Mouse (Mus musculus): ENCODE data around the gene Egfl8. TPM values are rescaled to one million over a fixed set of nuclear protein-coding genes. Genes with fewer than 3 reads are reported as not detected.

Gene Egfl8
- polyA plus RNA-seq, 1 experiment from 2014 or later = 8.8 TPM

DNA sequence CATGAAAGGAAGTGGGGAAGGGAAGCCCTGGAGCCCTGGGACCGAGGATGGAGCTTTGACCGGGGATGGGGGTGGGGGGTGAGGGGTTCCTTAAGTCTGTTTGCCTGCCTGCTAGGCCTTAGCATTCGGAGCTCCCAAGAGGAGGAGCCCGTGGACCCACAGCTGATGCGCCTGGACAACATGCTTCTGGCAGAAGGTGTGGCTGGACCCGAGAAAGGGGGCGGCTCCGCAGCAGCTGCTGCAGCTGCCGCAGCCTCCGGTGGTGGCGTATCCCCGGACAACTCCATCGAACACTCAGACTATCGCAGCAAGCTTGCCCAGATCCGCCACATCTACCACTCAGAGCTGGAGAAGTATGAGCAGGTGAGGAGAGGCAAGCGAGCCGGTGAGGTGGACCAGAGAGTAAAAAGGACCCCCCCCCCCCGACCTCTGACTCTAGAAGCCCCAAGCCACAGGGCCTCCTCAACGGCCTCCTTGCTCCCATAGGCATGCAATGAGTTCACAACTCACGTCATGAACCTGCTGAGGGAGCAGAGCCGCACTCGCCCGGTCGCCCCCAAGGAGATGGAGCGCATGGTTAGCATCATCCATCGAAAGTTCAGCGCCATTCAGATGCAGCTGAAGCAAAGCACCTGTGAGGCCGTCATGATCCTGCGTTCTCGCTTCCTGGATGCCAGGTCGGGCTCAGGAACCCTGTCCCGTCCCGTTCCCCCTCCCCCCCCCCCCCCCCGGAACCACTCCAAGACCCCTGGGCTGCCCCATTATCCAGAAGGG, 21.8 kb downstream of the Egfl8 start:
- no peaks in the 10 kb centered on the region for H3K27me3 ChIP-seq (ENCODE audit: control insufficient read depth, insufficient read depth, low read length)
- peak overlapping the region; percentile 72 for H3K4me3 ChIP-seq (replicated peaks; ENCODE audit: low read length)
- no peaks in the 10 kb centered on the region for H3K9me3 ChIP-seq (ENCODE audit: control insufficient read depth, low read length)
- H3K9ac ChIP-seq = peak overlapping the region; percentile 91
- peak overlapping the region; percentile 97 for H3K4me2 ChIP-seq (replicated peaks)
- ATAC-seq (ENCODE audit: low FRiP score) (peak; percentile 3; the same call in 1 of the 2 replicates), DNase-seq (ENCODE audit: low spot score) (no peak)
- peaks cover 18% of the 10 kb centered on the region for H3K36me3 ChIP-seq (replicated peaks; ENCODE audit: control insufficient read depth, insufficient read depth)
- H3K27ac ChIP-seq = peak overlapping the region; percentile 95; the same call in 1 of the 2 replicates
- peaks cover 46% of the 10 kb centered on the region for H3K4me1 ChIP-seq (replicated peaks; ENCODE audit: control insufficient read depth, insufficient read depth, low read length)
- 40% methylated on average over 31 of the region's 34 CpGs for WGBS

- Histone ChIP-seq H3K4me1 (replicated peaks; ENCODE audit: control insufficient read depth, insufficient read depth, low read length) (peaks cover 53% of the 10 kb centered on the region), H3K9ac (peak overlapping the region; percentile 91), H3K4me2 (replicated peaks) (peak overlapping the region; percentile 97), H3K4me3 (replicated peaks; ENCODE audit: low read length) (peak overlapping the region; percentile 72), H3K27ac (peak overlapping the region; percentile 95), H3K9me3 (ENCODE audit: control insufficient read depth, low read length) (no peaks in the 10 kb centered on the region), H3K27me3 (ENCODE audit: control insufficient read depth, insufficient read depth, low read length) (no peaks in the 10 kb centered on the region), H3K36me3 (replicated peaks; ENCODE audit: control insufficient read depth, insufficient read depth) (peaks cover 18% of the 10 kb centered on the region)
- ATAC-seq (ENCODE audit: low FRiP score) (no peak), DNase-seq (ENCODE audit: low spot score) (no peak)
- WGBS = under 1% methylated on average over 31 of the region's 32 CpGs
Measured at GRCm38 (mm10) chr17:34592581-34593549, 22.9 kb downstream of the Egfl8 start.

GRCm38 (mm10) chr17:34591994-34592375, 23.8 kb downstream of the Egfl8 start:
- H3K27ac ChIP-seq = peak overlapping the region; percentile 95
- DNase-seq (ENCODE audit: low spot score) (peak; percentile 82), ATAC-seq (ENCODE audit: low FRiP score) (peak; percentile 46)
- peaks cover 55% of the 10 kb centered on the region for H3K4me1 ChIP-seq (replicated peaks; ENCODE audit: control insufficient read depth, insufficient read depth, low read length)
- no peaks in the 10 kb centered on the region for H3K27me3 ChIP-seq (ENCODE audit: control insufficient read depth, insufficient read depth, low read length)
- 0% methylated on average over 30 of the region's 35 CpGs for WGBS
- peak overlapping the region; percentile 91 for H3K9ac ChIP-seq
- no peaks in the 10 kb centered on the region for H3K9me3 ChIP-seq (ENCODE audit: control insufficient read depth, low read length)
- peak overlapping the region; percentile 97 for H3K4me2 ChIP-seq (replicated peaks)
- H3K36me3 ChIP-seq (replicated peaks; ENCODE audit: control insufficient read depth, insufficient read depth) = peaks cover 18% of the 10 kb centered on the region
- peak overlapping the region; percentile 72 for H3K4me3 ChIP-seq (replicated peaks; ENCODE audit: low read length)

GRCm38 (mm10) chr17:34591029-34591993, 24.5 kb downstream of the Egfl8 start, which contains the start of gene Pbx2:
Gene Pbx2 (plus strand): TSS chr17:34591266.
- no peak for DNase-seq (ENCODE audit: low spot score)
- H3K36me3 ChIP-seq (replicated peaks; ENCODE audit: control insufficient read depth, insufficient read depth) = peaks cover 18% of the 10 kb centered on the region
- peaks cover 57% of the 10 kb centered on the region for H3K4me1 ChIP-seq (replicated peaks; ENCODE audit: control insufficient read depth, insufficient read depth, low read length)
- peak within 1 kb of the TSS; percentile 91 for H3K9ac ChIP-seq
- peak within 1 kb of the TSS; percentile 72 for H3K4me3 ChIP-seq (replicated peaks; ENCODE audit: low read length)
- no peaks in the 10 kb centered on the region for H3K27me3 ChIP-seq (ENCODE audit: control insufficient read depth, insufficient read depth, low read length)
- no peaks in the 10 kb centered on the region for H3K9me3 ChIP-seq (ENCODE audit: control insufficient read depth, low read length)
- peak within 1 kb of the TSS; percentile 97 for H3K4me2 ChIP-seq (replicated peaks)
- H3K27ac ChIP-seq = peak within 1 kb of the TSS; percentile 95
- WGBS = 2% methylated on average over 19 of the region's 21 CpGs
- peak; percentile 0; the same call in 1 of the 2 replicates for ATAC-seq (ENCODE audit: low FRiP score)

DNA sequence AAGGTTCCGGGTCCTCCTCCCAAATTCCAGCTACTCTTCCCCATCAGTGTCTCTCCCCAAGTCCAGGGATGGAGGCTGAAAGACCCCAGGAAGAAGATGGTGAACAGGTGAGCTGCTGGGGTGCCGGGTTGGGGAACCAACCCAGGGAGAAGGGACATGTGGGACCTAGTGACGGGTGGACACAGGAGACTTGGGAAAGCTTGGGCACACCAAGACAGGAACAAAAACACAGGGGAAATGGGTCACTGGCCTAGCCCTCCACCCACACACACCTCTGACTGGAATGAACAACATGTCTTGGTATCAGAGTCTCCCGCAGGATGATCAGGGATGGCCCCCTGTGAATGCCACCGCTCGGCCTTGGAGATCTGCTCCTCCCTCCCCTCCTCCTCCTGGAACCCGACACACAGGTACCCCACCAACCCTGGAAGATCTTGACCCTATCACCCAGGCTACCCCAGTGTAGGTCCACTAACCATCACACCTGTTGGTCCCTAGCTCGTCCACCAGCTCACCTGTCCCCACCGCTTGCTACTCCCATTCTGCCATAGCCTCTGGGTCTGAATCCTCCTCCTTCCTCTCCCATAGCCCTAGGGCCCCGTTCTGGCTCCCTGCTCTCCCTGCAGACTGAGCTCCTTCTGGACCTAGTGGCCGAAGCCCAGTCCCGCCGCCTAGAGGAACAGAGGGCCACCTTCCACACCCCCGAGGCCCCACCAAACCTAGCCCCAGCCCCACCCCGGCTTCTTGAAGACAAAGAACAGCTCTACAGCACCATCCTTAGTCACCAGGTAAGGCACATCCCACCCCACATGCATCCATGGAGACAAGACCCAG, 25.4 kb downstream of the Egfl8 start:
- no peak for DNase-seq (ENCODE audit: low spot score)
- Histone ChIP-seq H3K4me1 (replicated peaks; ENCODE audit: control insufficient read depth, insufficient read depth, low read length) (peaks cover 63% of the 10 kb centered on the region), H3K9ac (no peak overlapping the region; the same call in 1 of the 2 replicates), H3K9me3 (ENCODE audit: control insufficient read depth, low read length) (no peaks in the 10 kb centered on the region), H3K27ac (peak overlapping the region; percentile 95; the same call in 1 of the 2 replicates), H3K4me2 (replicated peaks) (peak overlapping the region; percentile 97; the same call in 1 of the 2 replicates), H3K36me3 (replicated peaks; ENCODE audit: control insufficient read depth, insufficient read depth) (peaks cover 10% of the 10 kb centered on the region), H3K4me3 (replicated peaks; ENCODE audit: low read length) (no peak overlapping the region), H3K27me3 (ENCODE audit: control insufficient read depth, insufficient read depth, low read length) (no peaks in the 10 kb centered on the region)
- 63% methylated on average over 14 of the region's 15 CpGs for WGBS
- no peak for ATAC-seq (ENCODE audit: low FRiP score)

- Histone ChIP-seq H3K36me3 (replicated peaks; ENCODE audit: control insufficient read depth, insufficient read depth) (peaks cover 3% of the 10 kb centered on the region), H3K9ac (no peak within 1 kb of the TSS), H3K27me3 (ENCODE audit: control insufficient read depth, insufficient read depth, low read length) (no peaks in the 10 kb centered on the region), H3K4me1 (replicated peaks; ENCODE audit: control insufficient read depth, insufficient read depth, low read length) (peaks cover 60% of the 10 kb centered on the region), H3K4me3 (replicated peaks; ENCODE audit: low read length) (no peak within 1 kb of the TSS), H3K27ac (no peak within 1 kb of the TSS; the same call in 1 of the 2 replicates), H3K4me2 (replicated peaks) (peak within 1 kb of the TSS; percentile 98; the same call in 1 of the 2 replicates), H3K9me3 (ENCODE audit: control insufficient read depth, low read length) (no peaks in the 10 kb centered on the region)
- no peak for ATAC-seq (ENCODE audit: low FRiP score)
- 27% methylated on average over 7 of the region's 7 CpGs for WGBS
- DNase-seq (ENCODE audit: low spot score) = no peak
Measured at GRCm38 (mm10) chr17:34589681-34590101, 26.1 kb downstream of the Egfl8 start, which contains the start of gene Gpsm3. Gene Gpsm3 (plus strand): TSS chr17:34589806.

DNA sequence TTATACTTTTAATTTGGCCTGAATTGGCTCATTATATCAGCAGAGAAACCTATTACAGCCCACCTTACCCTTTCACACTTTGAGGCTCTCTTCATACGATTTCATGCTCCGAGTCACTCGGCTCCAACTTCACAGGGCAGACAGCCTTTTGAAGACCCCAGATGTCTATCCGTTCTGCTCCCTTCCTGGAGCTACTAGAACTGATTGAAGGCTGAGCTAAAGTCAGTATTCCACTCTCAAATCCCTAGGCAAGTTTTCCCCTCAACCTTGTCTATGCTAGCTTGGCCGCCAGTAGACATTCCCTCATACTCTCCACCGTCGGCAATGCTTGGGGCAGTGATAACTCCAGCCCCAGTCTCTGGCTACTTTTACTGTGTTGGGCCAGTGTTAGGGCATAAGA, 26.6 kb downstream of the Egfl8 start:
- H3K9ac ChIP-seq = no peak overlapping the region
- no peak for ATAC-seq (ENCODE audit: low FRiP score)
- 0 out of 2 replicates have a peak overlapping the region, but pooled peaks have one; percentile 11 for H3K4me2 ChIP-seq (replicated peaks)
- H3K36me3 ChIP-seq (replicated peaks; ENCODE audit: control insufficient read depth, insufficient read depth) = no peaks in the 10 kb centered on the region
- H3K27me3 ChIP-seq (ENCODE audit: control insufficient read depth, insufficient read depth, low read length) = no peaks in the 10 kb centered on the region
- no peak overlapping the region for H3K4me3 ChIP-seq (replicated peaks; ENCODE audit: low read length)
- DNase-seq (ENCODE audit: low spot score) = no peak
- H3K9me3 ChIP-seq (ENCODE audit: control insufficient read depth, low read length) = no peaks in the 10 kb centered on the region
- H3K27ac ChIP-seq = no peak overlapping the region
- WGBS = 56% methylated on average over 7 of the region's 7 CpGs
- peaks cover 55% of the 10 kb centered on the region for H3K4me1 ChIP-seq (replicated peaks; ENCODE audit: control insufficient read depth, insufficient read depth, low read length)

GRCm38 (mm10) chr17:34588767-34589166, 27.0 kb downstream of the Egfl8 start:
- Histone ChIP-seq H3K4me3 (replicated peaks; ENCODE audit: low read length) (no peak overlapping the region), H3K27me3 (ENCODE audit: control insufficient read depth, insufficient read depth, low read length) (no peaks in the 10 kb centered on the region), H3K4me1 (replicated peaks; ENCODE audit: control insufficient read depth, insufficient read depth, low read length) (peaks cover 51% of the 10 kb centered on the region), H3K4me2 (replicated peaks) (0 out of 2 replicates have a peak overlapping the region, but pooled peaks have one; percentile 98), H3K36me3 (replicated peaks; ENCODE audit: control insufficient read depth, insufficient read depth) (no peaks in the 10 kb centered on the region), H3K27ac (no peak overlapping the region), H3K9me3 (ENCODE audit: control insufficient read depth, low read length) (no peaks in the 10 kb centered on the region), H3K9ac (no peak overlapping the region)
- DNase-seq (ENCODE audit: low spot score) = no peak
- 85% methylated on average over 3 of the region's 3 CpGs for WGBS
- no peak for ATAC-seq (ENCODE audit: low FRiP score)

Data from hindbrain, embryonic 14.5 days (tissue).